Mouse (Mus musculus) olfactory bulb, adult 2 months (tissue): Measurements from ENCODE around the gene Spock1.

Source experiments
- CTCF ChIP-seq: fragments of 200-500 bp; IDR thresholded peaks from 2 replicates; pipeline ENCODE4 v1.5.1; 2012; ENCODE audit warnings: low read depth, mild to moderate bottlenecking, low read length, moderate library complexity; ENCODE audit not compliant: insufficient read depth
- POLR2A ChIP-seq: fragments of 200-500 bp; IDR thresholded peaks from 2 replicates; pipeline ENCODE4 v1.6.1; 2012; ENCODE audit warnings: mild to moderate bottlenecking, low read depth, low read length, moderate library complexity; ENCODE audit not compliant: insufficient read depth

- TF ChIP-seq CTCF = no peak
- TF ChIP-seq POLR2A = no peak
Measured at GRCm38 (mm10) chr13:57930720-57931119, 22.6 kb upstream of the Spock1 start.
